Mouse (Mus musculus): ENCODE results near the gene Mgat5. TPM values are rescaled to one million over a fixed set of nuclear protein-coding genes. Genes with fewer than 3 reads are reported as not detected.

Mgat5 gene
- polyA plus RNA-seq, 1 experiment: 22.7 TPM

GRCm38 (mm10) chr1:127340296-127340695 is 135.5 kb downstream of the Mgat5 start:
- Histone ChIP-seq H3K4me3 (ENCODE audit: insufficient read depth, low read length) (no peak overlapping the region), H3K4me1 (ENCODE audit: control insufficient read depth, insufficient read depth, low read length) (peaks cover 13% of the 10 kb centered on the region), H3K27ac (ENCODE audit: insufficient read depth, low read depth, low read length) (no peak overlapping the region)
- TF ChIP-seq CTCF (IDR thresholded peaks at IDR 0.05; ENCODE audit: low read depth, low read length) (no peak), POLR2A (IDR thresholded peaks at IDR 0.05; ENCODE audit: borderline replicate concordance, low read depth, low read length) (no peak)

GRCm38 (mm10) chr1:127344913-127345312 is 140.1 kb downstream of the Mgat5 start:
- H3K4me3 ChIP-seq (ENCODE audit: insufficient read depth, low read length): no peak overlapping the region
- no peak for TF ChIP-seq CTCF (IDR thresholded peaks at IDR 0.05; ENCODE audit: low read depth, low read length)
- no peak for TF ChIP-seq POLR2A (IDR thresholded peaks at IDR 0.05; ENCODE audit: borderline replicate concordance, low read depth, low read length)
- H3K4me1 ChIP-seq (ENCODE audit: control insufficient read depth, insufficient read depth, low read length): peaks cover 18% of the 10 kb centered on the region
- no peak overlapping the region for H3K27ac ChIP-seq (ENCODE audit: insufficient read depth, low read depth, low read length)

- Histone ChIP-seq H3K27ac (ENCODE audit: insufficient read depth, low read depth, low read length) (no peak overlapping the region), H3K4me3 (ENCODE audit: insufficient read depth, low read length) (no peak overlapping the region), H3K4me1 (ENCODE audit: control insufficient read depth, insufficient read depth, low read length) (peaks cover 18% of the 10 kb centered on the region)
- TF ChIP-seq CTCF (IDR thresholded peaks at IDR 0.05; ENCODE audit: low read depth, low read length): no peak
- no peak for TF ChIP-seq POLR2A (IDR thresholded peaks at IDR 0.05; ENCODE audit: borderline replicate concordance, low read depth, low read length)
Measured at GRCm38 (mm10) chr1:127346596-127347139, 141.9 kb downstream of the Mgat5 start.

DNA sequence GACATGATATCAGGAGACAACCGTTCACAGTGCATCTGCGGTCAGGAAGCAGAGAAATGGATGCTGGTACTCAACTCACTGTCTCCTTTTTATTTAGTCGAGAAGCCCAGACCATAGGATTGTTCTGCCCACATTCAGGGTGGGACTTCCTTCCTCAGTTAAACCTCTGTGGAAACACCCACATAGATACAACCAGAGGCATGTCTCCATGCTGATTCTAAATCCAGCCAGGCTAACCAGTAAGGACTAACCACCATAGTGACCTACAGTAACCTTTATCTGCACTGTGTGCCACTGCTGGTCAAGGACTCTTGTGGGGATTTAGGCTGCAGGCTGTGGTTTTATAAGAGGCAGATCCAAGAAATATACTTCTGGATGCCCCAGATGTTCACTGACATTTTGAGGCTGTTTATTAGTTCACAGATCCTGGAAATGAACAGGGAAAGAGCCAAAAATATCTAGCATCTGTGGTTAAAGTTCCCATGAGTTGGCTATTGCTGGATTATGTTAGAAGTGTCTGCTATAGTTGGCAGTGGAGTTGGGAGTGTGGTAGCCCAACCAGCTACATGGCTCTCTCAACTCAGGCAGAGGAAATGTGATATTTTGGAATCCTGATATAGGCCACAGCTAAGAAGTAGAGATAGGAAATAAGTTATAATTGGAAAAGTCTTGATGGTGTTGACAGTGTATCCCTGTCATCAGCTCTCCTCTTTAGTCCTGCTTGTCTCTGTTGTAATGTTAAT is 143.2 kb downstream of the Mgat5 start:
- TF ChIP-seq CTCF (IDR thresholded peaks at IDR 0.05; ENCODE audit: low read depth, low read length) (no peak), POLR2A (IDR thresholded peaks at IDR 0.05; ENCODE audit: borderline replicate concordance, low read depth, low read length) (no peak)
- no peak overlapping the region for H3K27ac ChIP-seq (ENCODE audit: insufficient read depth, low read depth, low read length)
- peaks cover 15% of the 10 kb centered on the region for H3K4me1 ChIP-seq (ENCODE audit: control insufficient read depth, insufficient read depth, low read length)
- no peak overlapping the region for H3K4me3 ChIP-seq (ENCODE audit: insufficient read depth, low read length)

- TF ChIP-seq POLR2A (IDR thresholded peaks at IDR 0.05; ENCODE audit: borderline replicate concordance, low read depth, low read length) (no peak), CTCF (IDR thresholded peaks at IDR 0.05; ENCODE audit: low read depth, low read length) (no peak)
- peaks cover 12% of the 10 kb centered on the region for H3K4me1 ChIP-seq (ENCODE audit: control insufficient read depth, insufficient read depth, low read length)
- no peak overlapping the region for H3K4me3 ChIP-seq (ENCODE audit: insufficient read depth, low read length)
- no peak overlapping the region for H3K27ac ChIP-seq (ENCODE audit: insufficient read depth, low read depth, low read length)
Measured at GRCm38 (mm10) chr1:127348642-127349341, 144.0 kb downstream of the Mgat5 start.

- TF ChIP-seq POLR2A (IDR thresholded peaks at IDR 0.05; ENCODE audit: borderline replicate concordance, low read depth, low read length) (no peak), CTCF (IDR thresholded peaks at IDR 0.05; ENCODE audit: low read depth, low read length) (no peak)
- Histone ChIP-seq H3K4me1 (ENCODE audit: control insufficient read depth, insufficient read depth, low read length) (peaks cover 5% of the 10 kb centered on the region; the same call in 1 of the 2 replicates), H3K27ac (ENCODE audit: insufficient read depth, low read depth, low read length) (no peak overlapping the region)
Measured at GRCm38 (mm10) chr1:127351380-127352057, 146.7 kb downstream of the Mgat5 start.

DNA sequence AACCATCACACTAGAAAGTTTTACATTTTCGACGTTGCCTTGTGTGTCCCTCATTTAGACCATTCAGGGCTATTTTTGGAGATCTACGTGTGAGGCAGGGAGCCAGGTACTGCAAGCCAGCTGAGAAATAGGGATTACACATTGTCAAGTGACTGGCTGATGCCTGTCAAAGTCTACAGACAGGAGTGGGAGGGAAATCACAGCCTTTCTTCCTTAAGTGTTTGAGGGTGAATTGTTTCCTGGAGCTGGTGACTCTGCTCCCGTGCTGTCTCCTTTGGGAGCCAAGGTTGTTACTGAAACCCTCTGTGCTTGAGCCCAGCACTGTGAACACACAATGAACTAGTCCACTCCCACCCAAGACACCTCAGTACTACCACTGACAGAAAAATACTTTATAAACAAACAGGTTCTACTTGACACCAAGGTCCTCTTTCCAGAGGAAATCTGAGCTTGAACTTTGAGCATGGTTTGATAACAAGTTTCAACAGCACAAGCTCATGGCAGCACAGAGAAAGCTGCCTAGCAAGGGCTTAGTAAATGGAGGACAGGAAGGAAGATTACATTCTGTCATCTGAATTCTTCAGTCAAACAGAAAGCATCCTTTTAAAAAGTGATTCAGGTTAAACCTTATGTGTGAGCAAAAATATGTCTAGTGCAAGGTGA is 147.4 kb downstream of the Mgat5 start:
- Histone ChIP-seq H3K4me3 (ENCODE audit: insufficient read depth, low read length) (no peak overlapping the region), H3K27ac (ENCODE audit: insufficient read depth, low read depth, low read length) (no peak overlapping the region), H3K4me1 (ENCODE audit: control insufficient read depth, insufficient read depth, low read length) (peaks cover 5% of the 10 kb centered on the region; the same call in 1 of the 2 replicates)
- TF ChIP-seq POLR2A (IDR thresholded peaks at IDR 0.05; ENCODE audit: borderline replicate concordance, low read depth, low read length): no peak
- TF ChIP-seq CTCF (IDR thresholded peaks at IDR 0.05; ENCODE audit: low read depth, low read length): no peak

More at GRCm38 (mm10) chr1:127351380-127352057, 146.7 kb downstream of the Mgat5 start:
- H3K4me3 ChIP-seq (ENCODE audit: insufficient read depth, low read length): no peak overlapping the region

DNA sequence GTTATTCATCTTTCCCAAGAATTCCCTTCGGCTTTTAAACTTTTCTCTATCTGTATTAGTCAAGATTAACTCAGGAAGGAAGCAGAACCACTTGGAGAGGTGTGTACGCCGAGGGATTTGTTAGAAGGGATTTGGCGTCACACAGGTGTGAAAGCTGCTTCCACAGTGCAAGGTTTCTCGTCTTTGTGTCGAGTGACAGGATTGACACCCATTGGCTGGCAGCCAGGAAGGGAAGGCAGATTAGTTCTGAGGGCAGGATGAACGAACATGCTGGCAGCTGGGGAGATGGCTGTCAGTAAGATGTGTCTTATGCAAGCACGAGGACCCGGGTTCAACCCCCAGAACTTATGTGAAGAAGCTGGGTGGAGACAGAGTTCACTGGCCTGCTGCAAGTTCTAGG is 148.6 kb downstream of the Mgat5 start:
- H3K4me3 ChIP-seq (ENCODE audit: insufficient read depth, low read length): no peak overlapping the region

GRCm38 (mm10) chr1:127354152-127354551 is 149.3 kb downstream of the Mgat5 start:
- no peak for TF ChIP-seq CTCF (IDR thresholded peaks at IDR 0.05; ENCODE audit: low read depth, low read length)
- TF ChIP-seq POLR2A (IDR thresholded peaks at IDR 0.05; ENCODE audit: borderline replicate concordance, low read depth, low read length): no peak
- Histone ChIP-seq H3K27ac (ENCODE audit: insufficient read depth, low read depth, low read length) (no peak overlapping the region), H3K4me3 (ENCODE audit: insufficient read depth, low read length) (no peak overlapping the region), H3K4me1 (ENCODE audit: control insufficient read depth, insufficient read depth, low read length) (no peaks in the 10 kb centered on the region)

More for the DNA sequence above, 148.6 kb downstream of the Mgat5 start:
- no peak for TF ChIP-seq POLR2A (IDR thresholded peaks at IDR 0.05; ENCODE audit: borderline replicate concordance, low read depth, low read length)
- no peak for TF ChIP-seq CTCF (IDR thresholded peaks at IDR 0.05; ENCODE audit: low read depth, low read length)
- Histone ChIP-seq H3K27ac (ENCODE audit: insufficient read depth, low read depth, low read length) (no peak overlapping the region), H3K4me1 (ENCODE audit: control insufficient read depth, insufficient read depth, low read length) (no peaks in the 10 kb centered on the region)
